Comparison of ENCODE assay signal across 16 mouse cellular contexts in the genomic region with DNA sequence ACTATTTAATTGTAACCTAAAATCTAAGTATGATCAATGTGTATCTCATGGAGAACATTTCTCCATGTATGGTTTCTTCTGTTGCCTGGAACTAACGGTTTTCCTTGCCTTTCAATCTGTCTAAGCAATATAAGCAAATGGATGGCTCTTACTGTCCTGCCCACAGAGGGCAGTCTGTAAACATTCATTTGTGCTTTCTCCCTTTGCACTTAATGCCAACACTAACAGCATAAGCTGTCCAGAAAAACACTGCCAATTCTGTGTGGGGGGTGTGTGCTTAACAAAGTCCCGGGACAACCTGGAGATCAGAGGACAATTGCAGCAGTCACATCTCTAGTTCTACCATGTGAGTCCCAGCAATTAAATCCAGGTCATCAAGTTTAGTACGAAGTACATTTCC. TPM values are rescaled to one million over a fixed set of nuclear protein-coding genes. Genes with fewer than 3 reads are reported as not detected.
DNase-seq lines count a peak whose midpoint lies in the region; ATAC-seq and TF ChIP-seq lines count a peak whose summit lies in the region.
"Had no signal": no experiment of that assay in that cellular context is flagged by ENCODE, and none has a peak within 500 bp of the region (broad histone marks: within the 10 kb centered on the region; RNA-seq: fewer than 3 reads in every experiment).

No protein-coding gene starts in this region.

- no peak for TF ChIP-seq CTCF in forebrain, postnatal 0 days (IDR thresholded peaks at IDR 0.05; ENCODE audit: low read depth)
- peak; percentile 34; the same call in 1 of the 2 replicates for TF ChIP-seq CTCF in kidney, postnatal 0 days (IDR thresholded peaks at IDR 0.05; ENCODE audit: low read depth)

- H3K27me3 ChIP-seq in forebrain, embryonic 14.5 days (replicated peaks; ENCODE audit: control insufficient read depth, insufficient read depth, low read length): no peaks in the 10 kb centered on the region
- H3K27me3 ChIP-seq in forebrain, postnatal 0 days (ENCODE audit: insufficient read depth, low read length): no peaks in the 10 kb centered on the region
- H3K27me3 ChIP-seq in kidney, postnatal 0 days (ENCODE audit: insufficient read depth, low read length): no peaks in the 10 kb centered on the region
- H3K27me3 ChIP-seq in forebrain, embryonic 11.5 days (ENCODE audit: control insufficient read depth, insufficient read depth, low read length): no peaks in the 10 kb centered on the region
- H3K27me3 ChIP-seq: embryonic facial prominence, embryonic 13.5 days; hindbrain, embryonic 13.5 days; limb, embryonic 15.5 days; neural tube, embryonic 12.5 days had no signal

- H3K36me3 ChIP-seq in forebrain, embryonic 14.5 days (ENCODE audit: control insufficient read depth, insufficient read depth, low read length): no peaks in the 10 kb centered on the region
- H3K36me3 ChIP-seq in forebrain, postnatal 0 days (ENCODE audit: insufficient read depth): no peaks in the 10 kb centered on the region
- H3K36me3 ChIP-seq in kidney, postnatal 0 days (ENCODE audit: insufficient read depth, low read length): no peaks in the 10 kb centered on the region
- H3K36me3 ChIP-seq in forebrain, embryonic 11.5 days (ENCODE audit: control insufficient read depth, insufficient read depth, low read length): no peaks in the 10 kb centered on the region
- H3K36me3 ChIP-seq: limb, embryonic 15.5 days; neural tube, embryonic 12.5 days had no signal

- no peak for ATAC-seq in forebrain, embryonic 14.5 days
- ATAC-seq in forebrain, postnatal 0 days: no peak
- ATAC-seq in kidney, postnatal 0 days (replicated peaks; ENCODE audit: low FRiP score, low read depth): no peak
- ATAC-seq in forebrain, embryonic 11.5 days (replicated peaks; ENCODE audit: low FRiP score): no peak

- no peaks in the 10 kb centered on the region for H3K9me3 ChIP-seq in forebrain, embryonic 14.5 days (replicated peaks; ENCODE audit: control insufficient read depth, low read length)
- no peaks in the 10 kb centered on the region for H3K9me3 ChIP-seq in forebrain, postnatal 0 days (ENCODE audit: low read length)
- H3K9me3 ChIP-seq in kidney, postnatal 0 days (replicated peaks; ENCODE audit: low read length): no peaks in the 10 kb centered on the region
- no peaks in the 10 kb centered on the region for H3K9me3 ChIP-seq in forebrain, embryonic 11.5 days (ENCODE audit: control insufficient read depth, low read length)
- H3K9me3 ChIP-seq: embryonic facial prominence, embryonic 13.5 days; hindbrain, embryonic 13.5 days; limb, embryonic 15.5 days; neural tube, embryonic 12.5 days had no signal

- DNase-seq in forebrain, embryonic 14.5 days (ENCODE audit: low spot score): peak; percentile 19
- no peak for DNase-seq in forebrain, postnatal 0 days
- no peak for DNase-seq in kidney, postnatal 0 days (ENCODE audit: low spot score)
- no peak for DNase-seq in kidney, adult 18-20 months
- DNase-seq in adipocyte (ENCODE audit: low spot score): peak; percentile 67
- DNase-seq in cerebellum, postnatal 25 days: peak; percentile 19 to 61
- no peak for DNase-seq in forebrain, embryonic 11.5 days (ENCODE audit: low spot score)
- no peak for DNase-seq in lung, postnatal 14 days
- DNase-seq: B cell, adult 2 months; thymus, postnatal 14 days had no signal

- H3K4me2 ChIP-seq in forebrain, embryonic 14.5 days (ENCODE audit: low read length): no peak overlapping the region
- no peak overlapping the region for H3K4me2 ChIP-seq in forebrain, postnatal 0 days (ENCODE audit: low read depth)
- H3K4me2 ChIP-seq in kidney, postnatal 0 days (ENCODE audit: low read length): no peak overlapping the region
- no peak overlapping the region for H3K4me2 ChIP-seq in forebrain, embryonic 11.5 days (ENCODE audit: low read depth, low read length, severe bottlenecking)
- H3K4me2 ChIP-seq: embryonic facial prominence, embryonic 13.5 days; hindbrain, embryonic 13.5 days; limb, embryonic 15.5 days; midbrain, embryonic 11.5 days; neural tube, embryonic 12.5 days had no signal

- no peak overlapping the region for H3K9ac ChIP-seq in forebrain, embryonic 14.5 days (ENCODE audit: low read length)
- no peak overlapping the region for H3K9ac ChIP-seq in forebrain, postnatal 0 days
- no peak overlapping the region for H3K9ac ChIP-seq in kidney, postnatal 0 days (ENCODE audit: low read depth, low read length)
- no peak overlapping the region for H3K9ac ChIP-seq in forebrain, embryonic 11.5 days (ENCODE audit: low read length)
- H3K9ac ChIP-seq: embryonic facial prominence, embryonic 13.5 days; hindbrain, embryonic 13.5 days; limb, embryonic 15.5 days; neural tube, embryonic 12.5 days had no signal

- no peak overlapping the region for H3K27ac ChIP-seq in forebrain, embryonic 14.5 days (ENCODE audit: low read depth, low read length)
- H3K27ac ChIP-seq in forebrain, postnatal 0 days (ENCODE audit: low read depth, low read length): no peak overlapping the region
- H3K27ac ChIP-seq in kidney, postnatal 0 days: no peak overlapping the region
- H3K27ac ChIP-seq in forebrain, embryonic 11.5 days (ENCODE audit: low read depth, low read length): no peak overlapping the region
- H3K27ac ChIP-seq: embryonic facial prominence, embryonic 13.5 days; hindbrain, embryonic 13.5 days; limb, embryonic 15.5 days; neural tube, embryonic 12.5 days had no signal

- no peak overlapping the region for H3K4me3 ChIP-seq in forebrain, embryonic 14.5 days (ENCODE audit: low read depth, low read length)
- H3K4me3 ChIP-seq in forebrain, postnatal 0 days (ENCODE audit: low read depth, low read length): no peak overlapping the region
- H3K4me3 ChIP-seq in kidney, postnatal 0 days (replicated peaks; ENCODE audit: low read depth, low read length): no peak overlapping the region
- no peak overlapping the region for H3K4me3 ChIP-seq in forebrain, embryonic 11.5 days (ENCODE audit: low read depth, low read length)
- H3K4me3 ChIP-seq: embryonic facial prominence, embryonic 13.5 days; hindbrain, embryonic 13.5 days; limb, embryonic 15.5 days; neural tube, embryonic 12.5 days had no signal

- 40% methylated on average over 3 of the region's 3 CpGs for WGBS in forebrain, embryonic 14.5 days
- 33% methylated on average over 3 of the region's 3 CpGs for WGBS in forebrain, postnatal 0 days
- 54% methylated on average over 3 of the region's 3 CpGs for WGBS in kidney, postnatal 0 days
- WGBS in forebrain, embryonic 11.5 days: 69% methylated on average over 3 of the region's 3 CpGs

- no peaks in the 10 kb centered on the region for H3K4me1 ChIP-seq in forebrain, embryonic 14.5 days (ENCODE audit: control insufficient read depth, insufficient read depth, low read length)
- H3K4me1 ChIP-seq in forebrain, postnatal 0 days (ENCODE audit: insufficient read depth): no peaks in the 10 kb centered on the region
- H3K4me1 ChIP-seq in kidney, postnatal 0 days (replicated peaks; ENCODE audit: insufficient read depth, low read length): no peaks in the 10 kb centered on the region
- H3K4me1 ChIP-seq in forebrain, embryonic 11.5 days (replicated peaks; ENCODE audit: control insufficient read depth, insufficient read depth, low read length): no peaks in the 10 kb centered on the region
- H3K4me1 ChIP-seq: embryonic facial prominence, embryonic 13.5 days; hindbrain, embryonic 13.5 days; limb, embryonic 15.5 days; neural tube, embryonic 12.5 days had no signal

RNA-seq across cellular contexts. Expression of a gene that starts 57.7 kb away (rescaled TPM):
- polyA plus RNA-seq in forebrain, embryonic 14.5 days (2014; fragmentation: Nextera tagmentation; extraction: Ambion mirVana): 9.5 and 11.7 TPM in 2 replicates
- 17.2 and 18.9 TPM in 2 replicates for total RNA-seq in forebrain, postnatal 0 days (2014; rRNA removed)
- 13.6 and 14.9 TPM in 2 replicates for polyA plus RNA-seq in forebrain, postnatal 0 days (2015; fragmentation: Nextera tagmentation; extraction: Ambion mirVana)
- polyA plus RNA-seq in kidney, postnatal 0 days (2015; fragmentation: Nextera tagmentation; extraction: Ambion mirVana): 6.8 and 7.6 TPM in 2 replicates
- polyA plus RNA-seq in forebrain, embryonic 11.5 days (2014; fragmentation: Nextera tagmentation; extraction: Ambion mirVana): 8.0 and 8.6 TPM in 2 replicates
- total RNA-seq: MEL had no signal

Comparison
In these comparisons a context has a peak if more than half of its experiments do, and no peak if none do; other contexts are left out.
1. DNase-seq: peak in forebrain, embryonic 14.5 days (single experiment), adipocyte (single experiment) and cerebellum, postnatal 25 days (2 of 2); none in forebrain, postnatal 0 days (single experiment), kidney, postnatal 0 days (single experiment), kidney, adult 18-20 months (single experiment), forebrain, embryonic 11.5 days (single experiment) and lung, postnatal 14 days (single experiment).